Mouse (Mus musculus) embryonic facial prominence, embryonic 10.5 days (tissue): ENCODE measurements at regions not wholly inside any gene's neighbourhood (a gene's known extent, or its start where the extent isn't known, plus 50 kb on each side); places are given as distances from the start of the nearest gene placed in this dataset.

Experiments
- DNase-seq: peaks from one replicate; pipeline ENCODE4 v3.0.0-alpha.2; 2017; ENCODE audit warnings: low spot score
- H3K27ac ChIP-seq: fragments of 300-500 bp; sonication (generic); replicated peaks from 2 replicates; pipeline ENCODE4 v1.5.1; 2016; ENCODE audit warnings: mild to moderate bottlenecking
- H3K27me3 ChIP-seq: fragments of 300-500 bp; sonication (generic); replicated peaks from 2 replicates; pipeline ENCODE4 v1.6.1; 2016; ENCODE audit warnings: low read depth, mild to moderate bottlenecking; ENCODE audit not compliant: poor library complexity, severe bottlenecking
- H3K36me3 ChIP-seq: fragments of 300-500 bp; sonication (generic); replicated peaks from 2 replicates; pipeline ENCODE4 v1.6.1; 2016; ENCODE audit warnings: mild to moderate bottlenecking, moderate library complexity
- H3K4me1 ChIP-seq: fragments of 300-500 bp; sonication (generic); 2 replicates; pipeline ENCODE4 v1.6.1; 2016
- H3K4me3 ChIP-seq: fragments of 300-500 bp; sonication (generic); 2 replicates; pipeline ENCODE4 v1.5.1; 2016; ENCODE audit warnings: mild to moderate bottlenecking, moderate library complexity
- H3K9me3 ChIP-seq: fragments of 300-500 bp; sonication (generic); 2 replicates; pipeline ENCODE4 v1.6.1; 2016; ENCODE audit warnings: mild to moderate bottlenecking
- WGBS: fragments of 180-500 bp; shearing (Covaris S2); methylation state at CpG from one replicate; pipeline ENCODE4 v1.1.7; 2016; 5-methylcytosine and 5-hydroxymethylcytosine counted together

- H3K4me1 ChIP-seq = peaks cover 7% of the 10 kb centered on the region
- no peak overlapping the region for H3K4me3 ChIP-seq
- no peaks in the 10 kb centered on the region for H3K27me3 ChIP-seq
- H3K36me3 ChIP-seq = no peaks in the 10 kb centered on the region
- DNase-seq = no peak
- no peaks in the 10 kb centered on the region for H3K9me3 ChIP-seq
- 78% methylated on average over 1 of the region's 1 CpGs for WGBS
- no peak overlapping the region for H3K27ac ChIP-seq
Measured at GRCm38 (mm10) chr8:87329371-87329770, 143.0 kb downstream of the Cbln1 start.

GRCm38 (mm10) chr8:87314570-87314969, 157.8 kb downstream of the Cbln1 start:
- DNase-seq = no peak
- Histone ChIP-seq H3K27ac (no peak overlapping the region), H3K9me3 (no peaks in the 10 kb centered on the region), H3K36me3 (no peaks in the 10 kb centered on the region), H3K4me3 (no peak overlapping the region), H3K27me3 (no peaks in the 10 kb centered on the region), H3K4me1 (peaks cover 4% of the 10 kb centered on the region; the same call in 1 of the 2 replicates)
- 70% methylated on average over 3 of the region's 3 CpGs for WGBS

GRCm38 (mm10) chr8:87311282-87311681, 161.1 kb downstream of the Cbln1 start:
- WGBS = 89% methylated on average over 7 of the region's 7 CpGs
- DNase-seq = no peak
- H3K9me3 ChIP-seq = no peaks in the 10 kb centered on the region
- H3K4me3 ChIP-seq = no peak overlapping the region
- no peaks in the 10 kb centered on the region for H3K36me3 ChIP-seq
- peaks cover 4% of the 10 kb centered on the region; the same call in 1 of the 2 replicates for H3K4me1 ChIP-seq
- H3K27ac ChIP-seq = no peak overlapping the region
- no peaks in the 10 kb centered on the region for H3K27me3 ChIP-seq

GRCm38 (mm10) chr8:87308311-87308710, 164.1 kb downstream of the Cbln1 start:
- no peaks in the 10 kb centered on the region for H3K9me3 ChIP-seq
- no peak for DNase-seq
- 70% methylated on average over 3 of the region's 3 CpGs for WGBS
- H3K27ac ChIP-seq = no peak overlapping the region
- H3K27me3 ChIP-seq = no peaks in the 10 kb centered on the region
- H3K36me3 ChIP-seq = no peaks in the 10 kb centered on the region
- H3K4me1 ChIP-seq = no peaks in the 10 kb centered on the region
- H3K4me3 ChIP-seq = no peak overlapping the region

- DNase-seq = no peak
- Histone ChIP-seq H3K9me3 (no peaks in the 10 kb centered on the region), H3K4me3 (no peak overlapping the region), H3K4me1 (no peaks in the 10 kb centered on the region), H3K27ac (no peak overlapping the region), H3K36me3 (no peaks in the 10 kb centered on the region), H3K27me3 (no peaks in the 10 kb centered on the region)
- 95% methylated on average over 6 of the region's 6 CpGs for WGBS
Measured at GRCm38 (mm10) chr8:87305001-87305400, 167.4 kb downstream of the Cbln1 start.

- Histone ChIP-seq H3K27me3 (no peaks in the 10 kb centered on the region), H3K36me3 (no peaks in the 10 kb centered on the region), H3K9me3 (no peaks in the 10 kb centered on the region), H3K27ac (no peak overlapping the region), H3K4me1 (no peaks in the 10 kb centered on the region), H3K4me3 (no peak overlapping the region)
- DNase-seq = no peak
- WGBS = 93% methylated on average over 5 of the region's 5 CpGs
Measured at GRCm38 (mm10) chr8:87303522-87303921, 168.9 kb downstream of the Cbln1 start.

GRCm38 (mm10) chr8:87297761-87298160, 174.6 kb downstream of the Cbln1 start:
- Histone ChIP-seq H3K27me3 (no peaks in the 10 kb centered on the region), H3K36me3 (no peaks in the 10 kb centered on the region), H3K4me3 (no peak overlapping the region), H3K27ac (no peak overlapping the region), H3K4me1 (no peaks in the 10 kb centered on the region), H3K9me3 (no peaks in the 10 kb centered on the region)
- no peak for DNase-seq
- 92% methylated on average over 6 of the region's 6 CpGs for WGBS

- no peaks in the 10 kb centered on the region for H3K4me1 ChIP-seq
- 87% methylated on average over 3 of the region's 3 CpGs for WGBS
- H3K36me3 ChIP-seq = no peaks in the 10 kb centered on the region
- H3K27me3 ChIP-seq = no peaks in the 10 kb centered on the region
- no peak overlapping the region for H3K27ac ChIP-seq
- no peak overlapping the region for H3K4me3 ChIP-seq
- no peaks in the 10 kb centered on the region for H3K9me3 ChIP-seq
- DNase-seq = no peak
Measured at GRCm38 (mm10) chr8:87297331-87297730, 175.1 kb downstream of the Cbln1 start.

GRCm38 (mm10) chr8:87286059-87286458, 186.3 kb downstream of the Cbln1 start:
- Histone ChIP-seq H3K9me3 (no peaks in the 10 kb centered on the region), H3K36me3 (no peaks in the 10 kb centered on the region), H3K4me1 (peaks cover 9% of the 10 kb centered on the region; the same call in 1 of the 2 replicates), H3K27me3 (no peaks in the 10 kb centered on the region), H3K27ac (no peak overlapping the region), H3K4me3 (no peak overlapping the region)
- DNase-seq = no peak
- WGBS = 88% methylated on average over 8 of the region's 8 CpGs

- Histone ChIP-seq H3K27ac (no peak overlapping the region), H3K9me3 (no peaks in the 10 kb centered on the region), H3K27me3 (no peaks in the 10 kb centered on the region), H3K4me1 (peaks cover 9% of the 10 kb centered on the region; the same call in 1 of the 2 replicates), H3K4me3 (no peak overlapping the region), H3K36me3 (no peaks in the 10 kb centered on the region)
- WGBS = 63% methylated on average over 4 of the region's 4 CpGs
- no peak for DNase-seq
Measured at GRCm38 (mm10) chr8:87284356-87284755, 188.1 kb downstream of the Cbln1 start.

- H3K27ac ChIP-seq = no peak overlapping the region
- H3K4me3 ChIP-seq = no peak overlapping the region
- no peak for DNase-seq
- peaks cover 9% of the 10 kb centered on the region; the same call in 1 of the 2 replicates for H3K4me1 ChIP-seq
- no peaks in the 10 kb centered on the region for H3K9me3 ChIP-seq
- H3K36me3 ChIP-seq = no peaks in the 10 kb centered on the region
- no peaks in the 10 kb centered on the region for H3K27me3 ChIP-seq
- WGBS = 96% methylated on average over 4 of the region's 4 CpGs
Measured at GRCm38 (mm10) chr8:87282511-87282910, 189.9 kb downstream of the Cbln1 start.

GRCm38 (mm10) chr8:87273328-87273727, 199.1 kb downstream of the Cbln1 start:
- Histone ChIP-seq H3K36me3 (no peaks in the 10 kb centered on the region), H3K27me3 (no peaks in the 10 kb centered on the region), H3K4me3 (no peak overlapping the region), H3K9me3 (no peaks in the 10 kb centered on the region), H3K27ac (no peak overlapping the region), H3K4me1 (peaks cover 4% of the 10 kb centered on the region; the same call in 1 of the 2 replicates)
- no peak for DNase-seq
- WGBS = 87% methylated on average over 6 of the region's 6 CpGs

GRCm38 (mm10) chr8:87270525-87271187, 201.8 kb downstream of the Cbln1 start:
- Histone ChIP-seq H3K4me1 (peaks cover 4% of the 10 kb centered on the region; the same call in 1 of the 2 replicates), H3K27ac (no peak overlapping the region), H3K36me3 (no peaks in the 10 kb centered on the region), H3K9me3 (no peaks in the 10 kb centered on the region), H3K27me3 (0 out of 2 replicates have a peak, but pooled peaks cover 6% of the 10 kb centered on the region), H3K4me3 (no peak overlapping the region)
- no peak for DNase-seq
- 90% methylated on average over 3 of the region's 3 CpGs for WGBS
